Mouse (Mus musculus) megakaryocyte, embryonic 14.5 days (primary cell): ENCODE data around the gene Ntsr1. TPM values are rescaled to one million over a fixed set of nuclear protein-coding genes. Genes with fewer than 3 reads are reported as not detected.
A peak's percentile ranks its signal among the peaks of the same experiment; 100 is the strongest.

Source experiments
- H3K27me3 ChIP-seq: replicated peaks from 2 replicates; pipeline ENCODE3; 2012; ENCODE audit warnings: inconsistent platforms
- H3K36me3 ChIP-seq: replicated peaks from 2 replicates; pipeline ENCODE3; 2012; ENCODE audit warnings: low read length, inconsistent platforms, mixed read lengths
- H3K4me1 ChIP-seq: 2 replicates; pipeline ENCODE4 v1.6.1; 2012; ENCODE audit warnings: inconsistent platforms
- H3K4me3 ChIP-seq: replicated peaks from 2 replicates; pipeline ENCODE3; 2012; ENCODE audit warnings: moderate library complexity, mild to moderate bottlenecking, inconsistent platforms
- H3K9me3 ChIP-seq: 2 replicates; pipeline ENCODE4 v1.6.1; 2012; ENCODE audit warnings: inconsistent platforms
- FLI1 ChIP-seq: IDR thresholded peaks from 2 replicates; pipeline ENCODE4 v1.6.1; 2012; ENCODE audit warnings: low read length, inconsistent platforms, mixed read lengths
- GATA1 ChIP-seq: IDR thresholded peaks from 3 replicates; pipeline ENCODE4 v1.6.1; 2012; ENCODE audit warnings: mixed read lengths, low read length, inconsistent platforms, borderline replicate concordance
- polyA plus RNA-seq: library from polyadenylated mRNA; stranded (reverse); fragments of >175 nt; gene quantifications from 2 replicates; pipeline ENCODE4 v1.2.3, GENCODE M21; 2012; ENCODE audit warnings: low replicate concordance; ENCODE audit not compliant: insufficient read depth

The Ntsr1 gene
- polyA plus RNA-seq, 1 experiment: not detected

GRCm38 (mm10) chr2:180578686-180579085 lies 78.9 kb downstream of the Ntsr1 start:
- H3K27me3 ChIP-seq: peaks cover 19% of the 10 kb centered on the region
- H3K4me1 ChIP-seq: peaks cover 44% of the 10 kb centered on the region
- no peak for TF ChIP-seq FLI1
- no peak for TF ChIP-seq GATA1
- no peak overlapping the region for H3K4me3 ChIP-seq
- H3K9me3 ChIP-seq: peaks cover under 1% of the 10 kb centered on the region; the same call in 1 of the 2 replicates
- peaks cover under 1% of the 10 kb centered on the region for H3K36me3 ChIP-seq

GRCm38 (mm10) chr2:180581002-180581401 lies 81.2 kb downstream of the Ntsr1 start, which contains the start of gene Mrgbp:
Gene Mrgbp (plus strand): TSS chr2:180581304.
- Histone ChIP-seq H3K4me1 (peaks cover 64% of the 10 kb centered on the region), H3K27me3 (peaks cover 9% of the 10 kb centered on the region), H3K36me3 (peaks cover 23% of the 10 kb centered on the region), H3K9me3 (no peaks in the 10 kb centered on the region), H3K4me3 (peak within 1 kb of the TSS; percentile 96)
- TF ChIP-seq FLI1: no peak

- Histone ChIP-seq H3K9me3 (no peaks in the 10 kb centered on the region), H3K27me3 (peaks cover 2% of the 10 kb centered on the region), H3K36me3 (peaks cover 38% of the 10 kb centered on the region), H3K4me1 (peaks cover 64% of the 10 kb centered on the region), H3K4me3 (peak overlapping the region; percentile 96)
- TF ChIP-seq GATA1: no peak
- TF ChIP-seq FLI1: 0 out of 2 replicates have a peak, but pooled peaks have one; percentile 43
Measured at GRCm38 (mm10) chr2:180582481-180583153, 82.8 kb downstream of the Ntsr1 start.

- Histone ChIP-seq H3K9me3 (no peaks in the 10 kb centered on the region), H3K27me3 (peaks cover 2% of the 10 kb centered on the region), H3K4me3 (peak overlapping the region; percentile 96), H3K4me1 (peaks cover 59% of the 10 kb centered on the region), H3K36me3 (peaks cover 38% of the 10 kb centered on the region)
- no peak for TF ChIP-seq FLI1
- TF ChIP-seq GATA1: no peak
Measured at GRCm38 (mm10) chr2:180583154-180583507, 83.4 kb downstream of the Ntsr1 start.

- H3K36me3 ChIP-seq: peaks cover 72% of the 10 kb centered on the region
- H3K4me3 ChIP-seq: peak overlapping the region; percentile 92
- H3K27me3 ChIP-seq: no peaks in the 10 kb centered on the region
- TF ChIP-seq FLI1 (no peak), GATA1 (no peak)
- H3K4me1 ChIP-seq: peaks cover 64% of the 10 kb centered on the region
- no peaks in the 10 kb centered on the region for H3K9me3 ChIP-seq
Measured at GRCm38 (mm10) chr2:180588736-180589122, 89.0 kb downstream of the Ntsr1 start.

- peaks cover 72% of the 10 kb centered on the region for H3K36me3 ChIP-seq
- no peak for TF ChIP-seq GATA1
- TF ChIP-seq FLI1: no peak
- peak within 1 kb of the TSS; percentile 92 for H3K4me3 ChIP-seq
- H3K9me3 ChIP-seq: no peaks in the 10 kb centered on the region
- no peaks in the 10 kb centered on the region for H3K27me3 ChIP-seq
- peaks cover 58% of the 10 kb centered on the region for H3K4me1 ChIP-seq
Measured at GRCm38 (mm10) chr2:180589123-180589831, 89.5 kb downstream of the Ntsr1 start, which contains the start of gene Ogfr. Gene Ogfr (plus strand): TSS chr2:180589245.

Other genes with a start within 250 kb of the Ntsr1 start
- gene Rps21, start 242.6 kb upstream of the Ntsr1 start, polyA plus RNA-seq: 99.7 and 1,213 TPM in 2 replicates
- gene Cables2, start 226.5 kb upstream of the Ntsr1 start, polyA plus RNA-seq: 8.4 and 46.3 TPM in 2 replicates
- gene Rbbp8nl, start 210.1 kb upstream of the Ntsr1 start, polyA plus RNA-seq: 0.96 TPM in 1 of 2 replicates, not detected in the other
- not detected in 2 replicates for gene Gata5, start 165.3 kb upstream of the Ntsr1 start, polyA plus RNA-seq
- 10.4 and 49.9 TPM in 2 replicates for gene Slco4a1, start 43.7 kb upstream of the Ntsr1 start, polyA plus RNA-seq
- 9.1 and 22.4 TPM in 2 replicates for gene Mrgbp, start 81.3 kb downstream of the Ntsr1 start, polyA plus RNA-seq
- 94.3 and 124 TPM in 2 replicates for gene Ogfr, start 89.3 kb downstream of the Ntsr1 start, polyA plus RNA-seq
- gene Col9a3, start 97.8 kb downstream of the Ntsr1 start, polyA plus RNA-seq: 1.9 TPM in 1 of 2 replicates, not detected in the other
- 0.44 TPM in 1 of 2 replicates, not detected in the other for gene Tcfl5, start 142.7 kb downstream of the Ntsr1 start, polyA plus RNA-seq
- gene Dido1, start 210.0 kb downstream of the Ntsr1 start, polyA plus RNA-seq: 3.4 and 8.4 TPM in 2 replicates
- gene Gid8, start 210.1 kb downstream of the Ntsr1 start, polyA plus RNA-seq: 10.8 TPM in 1 of 2 replicates, not detected in the other
- 3.5 and 6.1 TPM in 2 replicates for gene Slc17a9, start 225.3 kb downstream of the Ntsr1 start, polyA plus RNA-seq